Mouse (Mus musculus) MEL (cell line): Measurements from ENCODE around the gene Dntt.

Experiments
- CHD2 ChIP-seq: IDR thresholded peaks from 2 replicates; pipeline ENCODE4 v1.6.1; 2011; ENCODE audit warnings: low read length, improper control_type of control experiment
- CTCF ChIP-seq, 3 experiments: IDR thresholded peaks in 2 of 3; conservative IDR thresholded peaks in 1 of 3; 2 replicates each; pipeline ENCODE4 v1.5.1; 2011 to 2012; ENCODE audit warnings: low read length in 3 of 3, low read depth in 2 of 3, mild to moderate bottlenecking in 2 of 3, improper control_type of control experiment in 1 of 3, inconsistent platforms in 1 of 3, mixed read lengths in 1 of 3, moderate library complexity in 1 of 3; ENCODE audit not compliant: control insufficient read depth in 1 of 3, insufficient read depth in 1 of 3, poor library complexity in 1 of 3, severe bottlenecking in 1 of 3
- NRF1 ChIP-seq: IDR thresholded peaks from 2 replicates; pipeline ENCODE4 v1.6.1; 2014; ENCODE audit warnings: low read depth, mild to moderate bottlenecking, inconsistent platforms, low read length, improper control_type of control experiment, moderate library complexity; ENCODE audit not compliant: poor library complexity, insufficient read depth, severe bottlenecking
- POLR2A ChIP-seq, 2 experiments: IDR thresholded peaks; 2 replicates each; pipeline ENCODE4 v1.6.1; 2011 to 2012; ENCODE audit warnings: low read length in 2 of 2, mild to moderate bottlenecking in 2 of 2, control low read depth in 1 of 2, improper control_type of control experiment in 1 of 2, low read depth in 1 of 2, moderate library complexity in 1 of 2; ENCODE audit not compliant: control insufficient read depth in 1 of 2, insufficient read depth in 1 of 2, poor library complexity in 1 of 2
- TBP ChIP-seq: IDR thresholded peaks from 2 replicates; pipeline ENCODE4 v1.8.0; 2011; ENCODE audit warnings: low read depth, low read length, improper control_type of control experiment

- TF ChIP-seq POLR2A (IDR thresholded peaks at IDR 0.05; ENCODE audit: control insufficient read depth in 1 of 2, insufficient read depth in 1 of 2, low read depth in 1 of 2, low read length in 2 of 2, poor library complexity in 1 of 2) (no peak), CHD2 (no peak), TBP (no peak), CTCF (IDR thresholded peaks at IDR 0.05 in 2 of 3, conservative IDR thresholded peaks at IDR 0.05 in 1 of 3; ENCODE audit: control insufficient read depth in 1 of 3, insufficient read depth in 1 of 3, low read depth in 2 of 3, low read length in 3 of 3, poor library complexity in 1 of 3, severe bottlenecking in 1 of 3) (no peak), NRF1 (no peak)
Measured at GRCm38 (mm10) chr19:41022244-41022643, 6.8 kb upstream of the Dntt start.
